Mouse (Mus musculus) embryonic facial prominence, embryonic 11.5 days (tissue): ENCODE data around the gene Rbm20. TPM values are rescaled to one million over a fixed set of nuclear protein-coding genes. Genes with fewer than 3 reads are reported as not detected.
"Not testable (repeated sequence)": the region's sequence is repeated elsewhere in the genome, so short reads cannot be mapped to it uniquely, and the experiment has no call there.

Experiments
- ATAC-seq: fragments of 200-750 bp; cut with Nextera tagmentation; replicated peaks from 2 replicates; pipeline ENCODE4 v1.8.0; 2017; ENCODE audit warnings: low read depth; ENCODE audit not compliant: insufficient number of reproducible peaks, low FRiP score, low TSS enrichment
- DNase-seq: peaks from one replicate; pipeline ENCODE4 v3.0.0-alpha.2; 2015; ENCODE audit warnings: low spot score
- H3K27ac ChIP-seq: fragments of 300-500 bp; sonication (generic); replicated peaks from 2 replicates; pipeline ENCODE4 v1.5.1; 2014; ENCODE audit warnings: mild to moderate bottlenecking, low read depth, low read length, control low read depth
- H3K27me3 ChIP-seq: fragments of 300-500 bp; sonication (generic); 2 replicates; pipeline ENCODE4 v1.6.1; 2014; ENCODE audit warnings: mild to moderate bottlenecking, low read length, moderate library complexity, mixed read lengths; ENCODE audit not compliant: control insufficient read depth, insufficient read depth
- H3K36me3 ChIP-seq: fragments of 300-500 bp; sonication (generic); replicated peaks from 2 replicates; pipeline ENCODE4 v1.6.1; 2014; ENCODE audit warnings: low read depth, mild to moderate bottlenecking, low read length, moderate library complexity, mixed read lengths; ENCODE audit not compliant: control insufficient read depth, insufficient read depth
- H3K4me1 ChIP-seq: fragments of 300-500 bp; sonication (generic); 2 replicates; pipeline ENCODE4 v1.6.1; 2014; ENCODE audit warnings: low read length, mixed read lengths; ENCODE audit not compliant: control insufficient read depth, insufficient read depth
- H3K4me2 ChIP-seq: fragments of 300-500 bp; sonication (generic); 2 replicates; pipeline ENCODE4 v1.6.1; 2014; ENCODE audit warnings: low read depth, mild to moderate bottlenecking, control low read depth, low read length, moderate library complexity
- H3K4me3 ChIP-seq: fragments of 300-500 bp; sonication (generic); 2 replicates; pipeline ENCODE4 v1.5.1; 2014; ENCODE audit warnings: low read depth, low read length, control low read depth
- H3K9ac ChIP-seq: fragments of 300-500 bp; sonication (generic); replicated peaks from 2 replicates; pipeline ENCODE4 v1.6.1; 2014; ENCODE audit warnings: mild to moderate bottlenecking, control low read depth, low read length
- H3K9me3 ChIP-seq: fragments of 300-500 bp; sonication (generic); replicated peaks from 2 replicates; pipeline ENCODE4 v1.6.1; 2016; ENCODE audit warnings: mild to moderate bottlenecking, low read length, inconsistent platforms, mixed read lengths; ENCODE audit not compliant: control insufficient read depth
- WGBS: fragments of 180-500 bp; shearing (Covaris S2); extraction: QIAGEN DNeasy Blood & Tissue Kit; methylation state at CpG from one replicate; pipeline ENCODE4 v1.1.7; 2014; 5-methylcytosine and 5-hydroxymethylcytosine counted together
- polyA plus RNA-seq: library from polyadenylated mRNA; unstranded; fragments of >200 nt; fragmentation: Nextera tagmentation; extraction: Ambion mirVana; gene quantifications from 2 replicates; pipeline ENCODE4 v1.2.1, GENCODE M21; 2014

Gene Rbm20
- polyA plus RNA-seq, 1 experiment from 2014 or later: 1.1 TPM

GRCm38 (mm10) chr19:53901931-53902738 lies 225.0 kb downstream of the Rbm20 start:
- Histone ChIP-seq H3K4me3 (peak overlapping the region; percentile 98), H3K9me3 (no peaks in the 10 kb centered on the region), H3K27me3 (no peaks in the 10 kb centered on the region), H3K4me1 (no peaks in the 10 kb centered on the region), H3K36me3 (no peaks in the 10 kb centered on the region), H3K9ac (peak overlapping the region; percentile 75; the same call in 1 of the 2 replicates), H3K4me2 (peak overlapping the region; percentile 69), H3K27ac (no peak overlapping the region)
- ATAC-seq (no peak), DNase-seq (no peak)
- WGBS: 62% methylated on average over 15 of the region's 15 CpGs

GRCm38 (mm10) chr19:53902739-53903487 lies 225.8 kb downstream of the Rbm20 start:
- H3K36me3 ChIP-seq: no peaks in the 10 kb centered on the region
- peak; percentile 97 for DNase-seq
- under 1% methylated on average over 55 of the region's 61 CpGs for WGBS
- H3K27me3 ChIP-seq: no peaks in the 10 kb centered on the region
- peak overlapping the region; percentile 69 for H3K4me2 ChIP-seq
- peak overlapping the region; percentile 63 for H3K27ac ChIP-seq
- H3K4me1 ChIP-seq: no peaks in the 10 kb centered on the region
- H3K9ac ChIP-seq: peak overlapping the region; percentile 85
- H3K4me3 ChIP-seq: peak overlapping the region; percentile 98
- ATAC-seq: peak; percentile 98
- H3K9me3 ChIP-seq: no peaks in the 10 kb centered on the region

- H3K4me2 ChIP-seq: peak overlapping the region; percentile 69
- no peaks in the 10 kb centered on the region for H3K9me3 ChIP-seq
- ATAC-seq (peak; percentile 72), DNase-seq (peak; percentile 66)
- H3K36me3 ChIP-seq: no peaks in the 10 kb centered on the region
- under 1% methylated on average over 48 of the region's 83 CpGs for WGBS
- peak overlapping the region; percentile 85 for H3K9ac ChIP-seq
- no peaks in the 10 kb centered on the region for H3K4me1 ChIP-seq
- H3K27ac ChIP-seq: peak overlapping the region; percentile 63
- no peaks in the 10 kb centered on the region for H3K27me3 ChIP-seq
- H3K4me3 ChIP-seq: peak overlapping the region; percentile 98
Observed at GRCm38 (mm10) chr19:53903507-53904321, 226.6 kb downstream of the Rbm20 start.

DNA sequence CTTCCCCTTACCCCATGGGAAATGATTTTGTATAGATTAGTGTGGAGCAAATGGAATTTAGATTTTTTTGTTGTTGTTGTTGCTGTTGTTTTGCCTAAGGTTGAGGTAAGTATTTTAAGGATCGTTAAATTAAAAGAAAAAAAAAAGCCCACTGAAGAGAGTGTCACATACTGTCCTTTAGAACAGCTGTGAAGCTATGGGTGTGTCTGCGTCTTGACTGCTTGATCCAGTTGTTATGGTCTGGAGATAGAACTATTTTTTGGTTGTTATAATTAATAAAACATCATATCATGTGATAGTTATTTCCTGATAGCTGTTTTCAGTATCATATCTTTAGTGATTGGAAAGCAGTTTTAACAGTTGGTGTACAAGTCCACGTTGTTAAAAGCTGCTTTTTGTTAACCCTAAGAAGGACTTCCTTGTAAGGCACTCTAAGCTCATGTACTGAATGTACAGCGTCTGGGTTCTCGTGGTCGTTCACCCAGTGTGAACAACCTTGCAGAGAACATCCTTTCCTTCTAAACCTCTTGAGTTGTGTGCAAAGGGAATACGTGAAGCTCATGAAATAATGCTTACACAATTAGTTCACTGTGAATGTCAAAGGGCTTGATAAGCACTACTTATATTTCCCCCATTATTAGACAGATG lies 227.9 kb downstream of the Rbm20 start:
- H3K36me3 ChIP-seq: no peaks in the 10 kb centered on the region
- WGBS: 76% methylated on average over 7 of the region's 7 CpGs
- H3K27me3 ChIP-seq: no peaks in the 10 kb centered on the region
- H3K27ac ChIP-seq: no peak overlapping the region
- H3K4me2 ChIP-seq: no peak overlapping the region; the same call in 1 of the 2 replicates
- H3K4me1 ChIP-seq: no peaks in the 10 kb centered on the region
- no peak for DNase-seq
- peak overlapping the region; percentile 98; the same call in 1 of the 2 replicates for H3K4me3 ChIP-seq
- no peaks in the 10 kb centered on the region for H3K9me3 ChIP-seq
- H3K9ac ChIP-seq: no peak overlapping the region
- ATAC-seq: no peak

GRCm38 (mm10) chr19:53906033-53906702 lies 229.1 kb downstream of the Rbm20 start:
- Histone ChIP-seq H3K36me3 (no peaks in the 10 kb centered on the region; the same call in 1 of the 2 replicates), H3K9me3 (no peaks in the 10 kb centered on the region), H3K9ac (no peak overlapping the region), H3K4me1 (no peaks in the 10 kb centered on the region), H3K27me3 (no peaks in the 10 kb centered on the region), H3K27ac (no peak overlapping the region), H3K4me3 (no peak overlapping the region), H3K4me2 (no peak overlapping the region)
- no peak for DNase-seq
- ATAC-seq: no peak
- 77% methylated on average over 6 of the region's 6 CpGs for WGBS

DNA sequence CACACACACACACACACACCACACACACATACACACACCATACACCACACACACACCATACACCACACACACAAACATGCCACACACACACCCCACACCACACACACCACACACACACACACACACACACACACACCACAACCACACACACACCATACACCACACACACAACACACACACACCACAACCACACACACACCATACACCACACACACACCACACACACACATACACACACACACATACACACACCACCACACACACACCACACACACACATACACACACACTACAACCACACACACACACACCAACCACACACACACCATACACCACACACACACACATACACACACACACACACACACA lies 229.6 kb downstream of the Rbm20 start:
- not testable (repeated sequence) for H3K9me3 ChIP-seq, H3K36me3 ChIP-seq, H3K4me3 ChIP-seq, H3K4me1 ChIP-seq, H3K27ac ChIP-seq, DNase-seq, H3K9ac ChIP-seq, H3K4me2 ChIP-seq, H3K27me3 ChIP-seq, ATAC-seq

DNA sequence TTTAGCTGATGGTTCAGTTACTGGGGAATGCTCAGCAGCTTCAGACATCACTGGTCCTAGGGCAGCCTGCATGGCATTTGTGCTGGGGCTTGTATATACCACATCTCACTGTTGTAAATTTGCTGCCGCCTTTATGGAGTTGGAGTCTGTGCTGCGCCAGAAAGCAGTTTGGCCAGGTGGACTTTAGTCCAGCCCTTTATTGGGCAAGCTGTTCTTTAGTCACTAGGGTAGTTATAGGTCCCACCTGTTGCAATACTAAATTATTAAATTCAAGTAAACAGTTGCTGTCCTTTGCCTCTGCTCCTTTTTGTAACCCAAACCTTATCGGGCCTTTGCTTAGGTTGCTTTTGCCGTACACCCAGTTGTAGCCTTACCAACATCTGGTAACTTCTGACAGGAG lies 237.8 kb downstream of the Rbm20 start:
- ATAC-seq (no peak), DNase-seq (no peak)
- H3K4me3 ChIP-seq: no peak overlapping the region
- no peaks in the 10 kb centered on the region for H3K4me1 ChIP-seq
- H3K27ac ChIP-seq: no peak overlapping the region
- no peaks in the 10 kb centered on the region for H3K27me3 ChIP-seq
- no peak overlapping the region for H3K4me2 ChIP-seq
- 92% methylated on average over 4 of the region's 4 CpGs for WGBS
- no peak overlapping the region for H3K9ac ChIP-seq
- no peaks in the 10 kb centered on the region; the same call in 1 of the 2 replicates for H3K36me3 ChIP-seq
- no peaks in the 10 kb centered on the region for H3K9me3 ChIP-seq
